Mouse (Mus musculus) cerebellum, adult 9-11 months (tissue): ENCODE measurements at regions not wholly inside any gene's neighbourhood (a gene's known extent, or its start where the extent isn't known, plus 50 kb on each side); places are given as distances from the start of the nearest gene placed in this dataset.

ENCODE experiments used
- DNase-seq: peaks from one replicate; pipeline ENCODE4 v3.0.0; 2022

GRCm38 (mm10) chr3:34522054-34522684, 128.0 kb upstream of the Sox2 start:
- DNase-seq, result no peak

DNA sequence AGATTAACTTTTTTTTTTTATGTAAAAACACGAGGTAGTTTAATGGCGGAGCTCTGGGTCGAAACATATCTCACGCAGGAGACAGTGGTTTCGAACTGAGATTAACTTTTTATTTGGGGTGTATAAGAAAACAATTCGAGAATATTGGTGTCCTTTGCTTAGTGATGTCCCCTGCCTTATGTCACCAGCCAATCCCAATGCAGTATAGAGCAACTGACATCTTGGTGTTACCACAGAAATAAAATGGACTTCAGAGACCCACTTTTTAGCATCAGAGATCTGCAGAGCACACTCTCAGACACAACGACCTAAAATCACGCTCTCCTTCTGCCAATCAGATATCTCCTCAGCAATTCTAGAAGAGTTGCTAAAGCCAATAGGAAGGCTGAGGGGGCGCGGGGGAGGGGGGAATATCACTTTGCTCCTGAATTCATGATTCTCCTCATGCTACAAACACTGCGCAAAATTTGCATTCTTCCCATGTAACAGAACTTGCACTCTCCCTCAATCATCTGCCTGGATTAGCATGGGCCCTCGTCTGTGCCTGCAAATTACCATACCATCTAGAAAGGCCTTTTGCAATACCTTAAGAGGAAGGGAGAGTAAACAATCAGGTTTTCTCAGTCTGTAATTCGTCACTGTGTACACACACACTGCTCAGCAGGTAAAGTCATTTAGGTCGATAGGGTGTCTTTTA, 128.7 kb upstream of the Sox2 start:
- DNase-seq, result no peak

GRCm38 (mm10) chr3:34512503-34513145, 137.6 kb upstream of the Sox2 start:
- DNase-seq, result no peak

DNA sequence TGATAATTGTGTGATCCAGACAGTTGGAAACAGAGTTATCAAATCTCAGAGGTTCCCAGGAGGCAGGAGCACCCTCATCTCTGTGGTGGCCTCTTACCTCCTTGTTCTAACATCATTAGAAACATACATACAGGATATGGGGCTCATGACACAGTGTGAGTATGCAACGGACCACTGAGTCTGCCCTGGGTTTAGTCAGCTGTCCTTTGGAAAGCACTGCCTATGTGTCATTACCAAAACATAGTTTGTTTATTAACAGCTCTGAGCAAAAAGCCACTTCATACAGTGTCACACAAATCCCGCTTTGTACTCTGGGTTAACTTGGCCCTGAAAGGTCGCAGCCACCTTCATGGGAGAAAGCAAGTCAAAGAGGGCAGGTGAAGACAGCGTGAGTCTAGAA, 139.5 kb upstream of the Sox2 start:
- no peak for DNase-seq

- no peak for DNase-seq
Observed at GRCm38 (mm10) chr3:34509160-34509559, 141.0 kb upstream of the Sox2 start.

DNA sequence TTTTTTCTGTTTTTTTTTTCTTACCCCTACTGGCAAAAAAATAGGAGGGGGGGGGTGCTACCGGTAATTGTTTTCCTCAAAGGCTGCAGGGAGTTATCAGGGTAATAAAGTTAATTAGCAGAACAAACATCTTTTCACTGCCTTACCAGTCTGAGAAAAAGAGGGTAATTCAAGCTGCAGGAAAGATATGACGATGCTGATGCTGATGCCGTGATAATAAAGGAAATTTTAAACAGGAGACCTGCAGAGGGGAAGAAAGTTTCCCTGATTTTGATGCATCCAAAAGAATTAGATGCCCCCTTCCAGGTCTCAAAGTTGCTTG, 145.7 kb upstream of the Sox2 start:
- no peak for DNase-seq

DNA sequence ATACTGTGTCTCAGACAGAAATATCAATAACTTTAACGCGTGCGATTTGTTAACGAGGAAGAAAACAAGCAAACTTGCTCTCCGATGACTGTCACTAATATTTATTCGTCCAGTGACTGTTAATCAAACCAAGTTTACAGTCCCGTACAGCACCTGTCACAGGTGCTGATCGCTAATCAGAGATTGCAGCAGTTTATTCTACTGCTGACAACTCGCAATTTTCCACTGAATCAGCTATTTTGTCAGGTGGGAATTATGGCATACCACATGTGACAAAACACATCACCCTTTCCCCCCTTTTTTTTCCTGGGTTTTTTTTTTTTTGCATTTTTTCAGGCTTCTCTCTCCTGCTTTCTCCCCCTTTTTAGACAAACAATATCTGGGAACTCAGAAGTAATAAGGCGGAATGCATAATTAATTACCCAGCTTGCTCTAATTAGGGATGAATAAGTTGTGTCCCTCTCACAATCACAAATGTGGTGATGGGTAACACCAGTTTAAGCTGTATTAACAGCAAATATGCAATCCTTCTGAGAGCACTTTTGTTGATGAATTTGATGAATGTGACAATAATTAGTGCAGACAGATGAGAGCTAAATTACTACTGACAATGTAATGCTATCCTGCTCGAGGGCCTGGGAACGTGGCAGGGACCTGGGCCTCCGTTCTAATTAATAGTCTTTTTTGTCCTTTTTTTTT, 146.2 kb upstream of the Sox2 start:
- no peak for DNase-seq

- DNase-seq, result no peak
Observed at GRCm38 (mm10) chr3:34496839-34497238, 153.4 kb upstream of the Sox2 start.

DNA sequence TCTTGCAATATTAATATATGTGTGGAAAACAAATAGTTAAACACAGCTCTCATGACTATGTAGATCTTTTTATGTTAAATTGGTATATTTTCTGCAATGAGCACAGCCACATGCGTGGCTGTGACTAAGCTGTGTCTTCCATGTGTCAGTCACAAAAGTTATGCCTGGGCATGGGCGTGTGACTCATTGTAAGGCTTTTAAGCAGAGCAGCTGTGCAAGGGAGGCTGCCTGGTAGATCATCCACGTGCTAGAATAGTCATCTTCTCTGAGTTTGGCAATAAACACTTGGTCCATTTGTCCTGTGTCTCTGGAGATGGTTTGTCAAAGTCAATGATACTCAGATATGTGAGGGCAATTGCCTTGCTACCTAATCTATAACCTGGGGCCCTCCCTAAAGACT, 154.6 kb upstream of the Sox2 start:
- no peak for DNase-seq

DNA sequence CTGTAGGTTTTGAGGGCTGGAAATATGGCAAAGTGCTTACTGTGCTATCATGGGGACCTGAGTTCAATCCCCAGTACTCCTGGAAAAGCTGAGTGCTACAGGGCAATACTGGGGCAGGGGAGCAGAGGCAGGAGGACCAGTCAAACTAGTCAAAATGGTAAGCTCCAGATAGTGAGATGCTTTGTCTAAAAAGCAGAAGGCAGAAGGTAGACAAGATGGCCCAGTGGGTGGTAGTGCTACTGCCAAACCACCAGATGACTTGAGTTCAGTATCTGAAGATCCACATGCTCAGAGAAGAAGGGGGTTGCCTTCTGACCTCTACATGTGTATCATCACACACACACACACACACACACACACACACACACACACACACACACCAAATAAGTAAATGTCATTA, 156.3 kb upstream of the Sox2 start:
- no peak for DNase-seq

- DNase-seq, result no peak
Observed at GRCm38 (mm10) chr3:34489008-34489407, 161.2 kb upstream of the Sox2 start.

DNA sequence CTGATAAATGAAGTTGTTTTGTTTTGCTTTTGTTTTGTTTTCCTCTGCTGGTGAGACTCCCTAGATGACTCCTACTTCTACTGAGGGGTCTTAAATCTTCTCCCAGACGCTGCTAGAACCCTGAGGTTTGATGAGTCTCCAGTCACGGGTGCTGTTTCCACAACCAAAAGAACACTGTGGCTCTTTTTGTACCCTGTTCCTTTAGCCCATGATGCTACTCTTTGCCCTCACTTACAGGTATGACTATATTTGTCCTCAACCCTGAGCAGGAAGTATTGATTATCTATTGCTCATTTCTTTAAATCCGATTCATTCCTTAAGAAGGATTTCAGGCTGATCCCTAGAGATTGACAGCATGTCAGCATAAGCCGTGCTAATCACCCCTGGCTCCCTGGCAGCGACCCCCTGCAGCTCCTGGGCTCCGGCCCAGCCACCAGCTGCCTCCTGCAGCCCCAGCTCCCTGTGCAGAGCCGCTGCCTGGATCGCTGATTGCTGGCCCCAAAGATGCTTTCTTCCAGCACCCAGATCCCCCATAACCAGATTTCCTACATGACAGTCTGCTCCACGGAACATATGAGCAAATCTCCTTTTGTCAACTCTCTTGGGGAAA, 163.7 kb upstream of the Sox2 start:
- DNase-seq, result no peak

DNA sequence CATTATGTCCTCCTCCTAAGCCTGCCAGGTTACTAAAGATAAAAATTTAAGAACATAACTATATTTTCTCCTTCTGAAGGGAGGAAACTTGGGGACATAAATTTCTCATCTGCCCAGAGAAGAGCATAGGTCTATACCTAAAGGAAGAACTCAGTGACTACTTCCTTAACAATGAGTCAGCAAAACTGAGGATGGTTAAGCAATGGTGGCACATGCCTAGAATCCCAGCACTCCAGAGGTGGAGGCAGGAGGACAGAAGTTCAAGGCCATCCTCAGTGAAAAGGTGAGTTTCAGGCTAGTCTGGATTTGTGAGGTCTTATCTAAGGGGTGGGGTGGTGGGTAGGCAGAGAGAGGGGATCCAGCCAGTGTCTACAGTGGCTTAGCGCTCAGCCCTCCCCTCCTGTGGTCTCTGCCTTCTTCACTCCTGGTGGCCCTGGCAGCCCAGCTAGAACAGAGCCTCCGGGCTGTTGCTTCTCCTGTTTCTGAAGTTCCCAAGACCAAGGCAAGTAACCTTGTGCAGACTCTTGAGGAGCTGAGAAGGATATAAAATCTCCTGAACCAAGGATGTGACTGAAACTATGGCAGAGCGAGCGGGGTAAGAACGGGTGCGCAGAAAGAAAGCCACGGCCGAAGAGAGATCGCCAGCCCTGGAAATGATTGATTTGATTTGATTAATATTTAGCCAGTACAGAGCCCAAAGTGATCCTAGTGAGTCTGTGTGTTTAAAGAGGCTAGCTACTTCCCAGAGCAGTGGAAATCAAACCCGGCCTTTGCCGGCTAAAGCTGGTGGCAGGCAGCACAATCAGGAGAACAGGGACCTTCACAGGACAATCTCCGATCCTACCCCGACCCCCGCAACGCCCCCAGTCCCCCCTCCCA, 164.6 kb upstream of the Sox2 start:
- no peak for DNase-seq

DNA sequence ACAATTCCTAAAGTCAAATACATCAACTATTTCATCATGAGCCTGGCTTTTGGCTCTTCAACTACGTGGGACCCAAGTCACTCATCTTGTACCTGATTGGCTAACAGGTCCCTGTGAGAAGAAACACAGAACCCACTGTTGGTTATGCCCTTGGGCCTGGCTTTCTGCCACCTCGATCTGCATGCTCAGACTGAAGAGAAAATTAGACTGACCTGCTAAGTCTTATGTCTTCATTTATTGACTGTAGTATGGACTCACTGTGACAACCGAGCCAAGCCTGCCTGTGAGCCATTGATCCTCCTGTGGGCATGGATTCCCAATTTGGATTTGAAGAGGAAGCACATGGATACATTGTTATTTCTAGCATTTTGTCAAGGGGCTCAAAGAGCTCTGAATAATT, 166.3 kb upstream of the Sox2 start:
- DNase-seq, result no peak

DNA sequence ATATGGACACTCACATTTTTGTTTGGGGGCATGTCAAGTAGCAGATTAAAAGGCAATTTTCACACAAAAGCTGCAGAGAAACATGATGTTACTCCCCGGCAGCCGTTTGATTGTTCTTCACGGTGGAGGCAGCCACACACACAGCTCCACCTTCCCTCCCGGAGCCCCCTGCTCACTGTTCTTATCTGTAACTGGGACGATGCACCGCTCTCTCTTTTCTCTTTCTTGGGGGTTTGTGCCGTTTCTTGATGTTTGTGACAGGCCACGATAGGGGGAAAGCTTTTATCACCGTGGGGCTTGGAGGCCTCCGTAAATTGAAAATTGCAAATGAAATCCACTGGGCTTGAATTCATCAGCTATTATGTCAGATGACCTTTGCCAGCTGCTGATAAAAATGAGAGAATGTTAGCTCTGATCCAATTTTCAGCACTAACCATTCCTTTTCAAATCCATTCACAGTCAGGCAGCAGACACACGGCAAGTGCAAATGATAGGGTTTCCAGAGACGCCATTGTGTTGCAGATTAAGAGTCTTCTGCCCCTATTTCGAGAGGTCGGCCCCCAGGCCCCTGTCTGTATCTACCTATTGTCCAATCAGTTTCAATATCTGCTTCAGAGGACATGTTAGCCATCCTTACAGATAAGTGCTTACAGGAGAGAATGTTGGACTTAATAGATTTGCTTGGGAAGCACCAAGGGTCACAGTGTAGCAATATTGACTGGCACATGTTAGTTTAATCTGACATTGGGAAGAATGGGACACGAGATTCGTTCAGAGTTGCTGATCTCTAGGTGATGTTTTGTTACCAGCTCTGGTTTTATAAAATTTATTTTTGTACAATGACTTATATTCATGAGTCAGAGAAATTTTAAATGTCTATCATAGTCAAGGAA, 168.1 kb upstream of the Sox2 start:
- DNase-seq, result no peak

DNA sequence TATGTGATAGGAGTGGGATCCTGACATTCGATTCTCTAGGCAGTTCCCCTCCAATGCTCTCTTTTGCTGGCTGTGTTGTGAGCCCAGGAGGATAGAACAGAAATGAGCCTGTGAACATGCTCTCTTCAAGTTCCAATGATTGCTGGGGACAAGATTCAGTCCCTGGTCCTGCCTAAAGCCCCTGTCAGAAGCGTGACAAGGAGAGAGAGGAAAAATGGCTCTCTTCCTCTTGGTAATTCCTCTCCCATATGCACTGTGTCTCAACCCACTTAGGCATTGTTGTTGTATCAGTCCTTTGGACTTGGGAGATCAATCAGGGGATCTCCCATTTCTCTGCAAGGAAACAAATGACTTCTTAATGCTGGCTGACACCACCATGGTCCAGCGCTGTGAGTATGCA, 168.9 kb upstream of the Sox2 start:
- DNase-seq, result no peak

GRCm38 (mm10) chr3:34474126-34474525, 176.1 kb upstream of the Sox2 start:
- DNase-seq, result no peak

- DNase-seq, result no peak
Observed at GRCm38 (mm10) chr3:34470721-34471120, 179.5 kb upstream of the Sox2 start.

DNA sequence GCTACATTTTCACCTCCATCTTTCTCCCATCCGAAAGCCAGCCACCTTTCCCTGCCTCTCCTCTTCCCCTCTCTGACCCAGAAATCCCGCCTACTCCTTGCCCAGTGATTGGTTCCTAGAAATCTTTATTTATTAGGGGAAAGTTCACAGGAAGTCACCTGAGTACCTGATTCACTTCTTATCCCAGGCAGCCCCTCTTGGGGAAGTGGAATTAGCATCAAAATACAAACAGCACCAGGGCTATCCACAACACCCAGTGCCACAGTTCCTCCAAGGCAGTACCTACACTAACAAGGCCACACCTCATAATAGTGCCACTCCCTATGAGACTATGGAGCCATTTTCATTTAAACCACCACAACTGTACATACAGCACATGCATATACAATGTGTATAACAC, 180.3 kb upstream of the Sox2 start:
- no peak for DNase-seq

- DNase-seq, result peak; percentile 17
Observed at GRCm38 (mm10) chr3:34466312-34466711, 183.9 kb upstream of the Sox2 start.

- DNase-seq, result peak; percentile 43
Observed at GRCm38 (mm10) chr3:34465040-34465831, 185.0 kb upstream of the Sox2 start.
